Mouse (Mus musculus) midbrain, embryonic 16.5 days (tissue): ENCODE data around the gene Sall4. TPM values are rescaled to one million over a fixed set of nuclear protein-coding genes. Genes with fewer than 3 reads are reported as not detected.

ENCODE experiments used
- ATAC-seq: fragments of 200-750 bp; cut with Nextera tagmentation; 2 replicates; pipeline ENCODE4 v1.8.0; 2017; ENCODE audit warnings: moderate TSS enrichment
- H3K27ac ChIP-seq: fragments of 300-500 bp; sonication (generic); 2 replicates; pipeline ENCODE4 v1.5.1; 2014; ENCODE audit warnings: mild to moderate bottlenecking, low read length, mixed read lengths
- H3K27me3 ChIP-seq: fragments of 300-500 bp; sonication (generic); 2 replicates; pipeline ENCODE4 v1.6.1; 2014; ENCODE audit warnings: low read depth, low read length, mixed read lengths; ENCODE audit not compliant: control insufficient read depth, insufficient read depth
- H3K36me3 ChIP-seq: fragments of 300-500 bp; sonication (generic); 2 replicates; pipeline ENCODE4 v1.6.1; 2014; ENCODE audit warnings: mild to moderate bottlenecking, low read length, moderate library complexity, mixed read lengths; ENCODE audit not compliant: control insufficient read depth, insufficient read depth
- H3K4me1 ChIP-seq: fragments of 300-500 bp; sonication (generic); 2 replicates; pipeline ENCODE4 v1.6.1; 2014; ENCODE audit warnings: mild to moderate bottlenecking, low read length, mixed read lengths; ENCODE audit not compliant: control insufficient read depth, insufficient read depth
- H3K4me2 ChIP-seq: fragments of 300-500 bp; sonication (generic); 2 replicates; pipeline ENCODE4 v1.6.1; 2014; ENCODE audit warnings: mild to moderate bottlenecking, low read length, mixed read lengths
- H3K4me3 ChIP-seq: fragments of 300-500 bp; sonication (generic); 2 replicates; pipeline ENCODE4 v1.5.1; 2014; ENCODE audit warnings: low read depth, mild to moderate bottlenecking, low read length, moderate library complexity, mixed read lengths
- H3K9ac ChIP-seq: fragments of 300-500 bp; sonication (generic); 2 replicates; pipeline ENCODE4 v1.6.1; 2014; ENCODE audit warnings: low read depth, low read length, mixed read lengths
- H3K9me3 ChIP-seq: fragments of 300-500 bp; sonication (generic); replicated peaks from 2 replicates; pipeline ENCODE4 v1.6.1; 2014; ENCODE audit warnings: mild to moderate bottlenecking, low read length, mixed read lengths; ENCODE audit not compliant: control insufficient read depth, poor library complexity, severe bottlenecking
- WGBS: fragments of 180-500 bp; shearing (Covaris S2); extraction: QIAGEN DNeasy Blood & Tissue Kit; methylation state at CpG from one replicate; pipeline ENCODE4 v1.1.7; 2014; 5-methylcytosine and 5-hydroxymethylcytosine counted together
- polyA plus RNA-seq: library from polyadenylated mRNA; unstranded; fragments of >200 nt; fragmentation: Nextera tagmentation; extraction: Ambion mirVana; gene quantifications from 2 replicates; pipeline ENCODE4 v1.2.1, GENCODE M21; 2015

Gene Sall4
- polyA plus RNA-seq, 1 experiment from 2014 or later = 0.84 TPM

DNA sequence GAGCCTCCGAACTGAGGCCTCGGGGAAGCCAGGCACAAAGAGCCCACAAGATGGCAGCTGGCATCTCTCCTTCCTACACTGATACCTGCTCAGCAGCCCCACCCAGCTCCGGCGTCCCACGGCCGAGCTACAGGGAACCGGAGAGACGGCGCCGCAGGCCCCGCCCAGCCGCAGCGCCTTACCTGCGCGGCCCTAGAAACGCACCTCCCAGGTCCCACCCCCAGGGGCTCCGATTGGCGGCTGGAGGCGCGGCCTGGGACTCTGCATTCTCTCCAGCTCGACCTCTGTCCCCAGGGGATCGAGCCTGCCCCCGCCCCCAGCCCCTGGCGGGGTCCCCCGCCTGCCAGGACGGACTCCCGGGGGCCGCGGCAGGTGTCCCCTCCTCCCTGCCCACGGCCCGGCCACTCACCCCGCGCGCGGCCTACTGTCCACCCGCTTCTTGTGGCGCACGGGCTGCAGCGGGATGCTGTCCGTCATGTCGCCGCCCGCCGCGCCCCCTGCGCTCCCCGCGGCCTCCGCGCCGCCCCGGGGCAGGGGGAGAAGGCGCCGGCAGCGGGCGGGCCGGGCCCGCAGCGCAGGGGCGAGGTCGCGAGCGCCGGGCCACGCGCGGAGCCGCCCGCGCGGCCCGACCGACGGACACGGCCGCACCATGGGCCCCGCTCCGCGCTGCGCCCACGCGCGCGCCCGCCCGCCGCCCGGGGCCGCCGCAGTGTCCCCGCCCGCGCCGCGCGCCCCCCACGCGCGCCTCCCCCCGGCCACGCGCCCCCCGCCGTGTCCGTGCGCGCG, 26.3 kb downstream of the Sall4 start:
- Histone ChIP-seq H3K27ac (peak overlapping the region; percentile 99), H3K36me3 (no peaks in the 10 kb centered on the region), H3K27me3 (no peaks in the 10 kb centered on the region), H3K4me3 (peak overlapping the region; percentile 95), H3K9ac (peak overlapping the region; percentile 93), H3K4me2 (peak overlapping the region; percentile 63), H3K4me1 (peaks cover 5% of the 10 kb centered on the region; the same call in 1 of the 2 replicates), H3K9me3 (no peaks in the 10 kb centered on the region)
- peak; percentile 82 for ATAC-seq
- under 1% methylated on average over 31 of the region's 108 CpGs for WGBS

DNA sequence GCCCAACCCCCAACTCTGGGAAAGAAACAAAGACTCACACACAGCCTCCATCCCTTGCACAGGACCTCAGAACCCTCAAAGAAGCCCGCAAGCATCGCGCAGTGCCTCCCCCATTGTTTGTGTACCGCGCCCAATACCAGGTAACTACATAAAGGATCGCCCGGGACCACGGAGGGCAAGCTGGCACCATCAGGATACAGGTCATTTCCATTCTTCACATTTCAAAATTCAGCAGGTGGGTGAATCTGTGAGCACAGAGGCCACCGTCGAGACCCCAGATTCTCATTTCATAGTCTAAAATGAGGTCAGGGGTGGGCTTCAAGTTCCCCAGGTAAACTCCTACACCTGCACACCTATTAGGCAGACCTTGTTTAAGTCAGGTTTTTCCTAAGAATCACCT, 27.2 kb downstream of the Sall4 start:
- H3K4me1 ChIP-seq = peaks cover 5% of the 10 kb centered on the region; the same call in 1 of the 2 replicates
- H3K4me3 ChIP-seq = peak overlapping the region; percentile 95
- H3K27ac ChIP-seq = peak overlapping the region; percentile 99
- H3K36me3 ChIP-seq = no peaks in the 10 kb centered on the region
- peak overlapping the region; percentile 63 for H3K4me2 ChIP-seq
- no peak for ATAC-seq
- 88% methylated on average over 10 of the region's 10 CpGs for WGBS
- H3K9me3 ChIP-seq = no peaks in the 10 kb centered on the region
- peak overlapping the region; percentile 93; the same call in 1 of the 2 replicates for H3K9ac ChIP-seq
- no peaks in the 10 kb centered on the region for H3K27me3 ChIP-seq

DNA sequence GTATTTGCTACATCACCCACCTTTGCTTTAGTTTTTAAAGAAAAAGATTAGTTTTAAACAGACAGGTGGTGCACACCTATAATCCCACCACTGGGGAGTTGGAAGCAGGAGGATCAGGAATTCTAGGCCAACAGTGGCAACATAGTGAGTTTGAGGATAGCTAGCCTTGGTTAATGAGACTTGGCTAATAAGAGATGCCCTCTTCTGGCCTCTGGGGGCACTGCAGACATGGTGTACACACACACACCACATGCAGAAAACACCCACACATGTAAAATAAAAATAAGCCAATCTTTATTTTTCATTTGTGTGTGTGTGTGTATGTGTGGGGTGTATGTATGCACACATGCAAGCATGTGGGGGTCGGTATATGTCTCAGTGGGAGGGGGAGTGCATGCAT, 28.9 kb downstream of the Sall4 start:
- no peak overlapping the region for H3K4me2 ChIP-seq
- H3K9me3 ChIP-seq = no peaks in the 10 kb centered on the region
- 100% methylated on average over 1 of the region's 1 CpGs for WGBS
- H3K36me3 ChIP-seq = no peaks in the 10 kb centered on the region
- no peak overlapping the region for H3K9ac ChIP-seq
- H3K4me3 ChIP-seq = no peak overlapping the region
- ATAC-seq = no peak
- no peak overlapping the region for H3K27ac ChIP-seq
- H3K27me3 ChIP-seq = no peaks in the 10 kb centered on the region
- peaks cover 8% of the 10 kb centered on the region for H3K4me1 ChIP-seq

DNA sequence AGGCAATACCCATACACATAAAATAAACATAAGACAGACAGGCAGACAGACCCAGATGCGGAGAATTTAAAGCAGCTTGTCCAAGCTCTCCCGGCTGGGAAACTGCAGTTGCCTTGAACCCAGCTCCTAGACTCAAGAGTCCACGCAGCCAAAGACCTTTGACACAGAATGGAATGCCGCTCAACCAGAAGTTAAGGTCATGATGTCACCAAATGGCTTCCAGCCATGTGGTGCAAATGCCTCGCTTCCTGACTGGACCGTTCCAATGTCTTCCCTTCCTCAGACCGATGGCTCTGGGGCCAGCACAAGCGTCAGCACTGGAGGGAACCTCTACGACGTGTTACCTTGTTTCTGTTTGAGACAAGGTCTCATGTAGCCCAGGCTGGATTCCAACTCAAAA, 29.9 kb downstream of the Sall4 start:
- ATAC-seq = no peak
- Histone ChIP-seq H3K9me3 (no peaks in the 10 kb centered on the region), H3K4me2 (no peak overlapping the region), H3K27ac (no peak overlapping the region), H3K9ac (no peak overlapping the region), H3K4me1 (peaks cover 8% of the 10 kb centered on the region), H3K4me3 (no peak overlapping the region), H3K36me3 (no peaks in the 10 kb centered on the region), H3K27me3 (no peaks in the 10 kb centered on the region)
- 93% methylated on average over 10 of the region's 10 CpGs for WGBS

DNA sequence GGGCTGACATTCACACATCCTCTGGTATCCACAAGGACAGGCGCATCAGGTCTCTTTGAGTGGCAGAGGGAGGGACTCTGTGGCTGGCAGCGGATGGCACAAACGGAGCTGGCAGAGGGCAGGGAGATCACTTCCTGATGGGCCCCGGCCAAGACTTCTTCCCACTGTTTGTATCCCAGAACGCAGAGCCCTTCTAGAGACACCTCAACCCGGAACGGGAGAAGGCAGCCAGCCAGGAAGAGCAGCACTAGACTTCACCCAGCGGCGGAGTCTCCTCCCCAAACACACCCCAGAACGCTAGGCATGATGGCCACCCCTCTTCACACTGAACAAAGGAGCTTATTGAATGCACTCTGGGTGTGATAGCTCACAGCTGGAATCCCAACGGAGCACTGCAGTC, 33.7 kb downstream of the Sall4 start:
- no peaks in the 10 kb centered on the region for H3K27me3 ChIP-seq

DNA sequence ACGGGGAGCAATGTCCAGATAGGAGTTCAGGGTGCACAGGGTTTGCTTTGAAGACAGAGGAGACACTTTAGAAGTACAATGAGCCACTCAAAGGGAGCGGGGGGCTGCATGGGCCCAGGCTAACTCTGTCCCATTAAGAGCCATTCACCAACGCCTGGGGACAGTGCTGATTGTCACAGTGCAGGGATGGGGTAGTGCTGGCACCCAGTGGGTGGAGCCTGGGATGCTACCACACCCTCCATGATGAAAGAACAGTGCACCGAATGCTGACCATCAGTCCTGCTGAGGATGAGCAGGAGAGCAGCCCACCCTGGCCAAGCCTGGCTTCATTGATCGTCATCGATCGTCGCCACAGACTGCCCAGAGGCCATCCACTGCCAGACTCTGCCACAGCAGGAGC, 36.5 kb downstream of the Sall4 start:
- ATAC-seq = peak; percentile 43; the same call in 1 of the 2 replicates
- no peaks in the 10 kb centered on the region for H3K36me3 ChIP-seq
- WGBS = 50% methylated on average over 8 of the region's 8 CpGs
- peak overlapping the region; percentile 15; the same call in 1 of the 2 replicates for H3K27ac ChIP-seq
- no peak overlapping the region for H3K4me3 ChIP-seq
- no peaks in the 10 kb centered on the region for H3K9me3 ChIP-seq
- H3K4me2 ChIP-seq = no peak overlapping the region
- peak overlapping the region; percentile 25; the same call in 1 of the 2 replicates for H3K9ac ChIP-seq
- H3K4me1 ChIP-seq = peaks cover 28% of the 10 kb centered on the region
- H3K27me3 ChIP-seq = no peaks in the 10 kb centered on the region

More for the DNA sequence above, 33.7 kb downstream of the Sall4 start:
- H3K4me2 ChIP-seq = no peak overlapping the region
- H3K9ac ChIP-seq = no peak overlapping the region
- no peaks in the 10 kb centered on the region for H3K9me3 ChIP-seq
- H3K4me1 ChIP-seq = peaks cover 26% of the 10 kb centered on the region
- no peak for ATAC-seq
- no peak overlapping the region for H3K4me3 ChIP-seq
- no peaks in the 10 kb centered on the region for H3K36me3 ChIP-seq
- no peak overlapping the region for H3K27ac ChIP-seq
- WGBS = 58% methylated on average over 11 of the region's 11 CpGs

DNA sequence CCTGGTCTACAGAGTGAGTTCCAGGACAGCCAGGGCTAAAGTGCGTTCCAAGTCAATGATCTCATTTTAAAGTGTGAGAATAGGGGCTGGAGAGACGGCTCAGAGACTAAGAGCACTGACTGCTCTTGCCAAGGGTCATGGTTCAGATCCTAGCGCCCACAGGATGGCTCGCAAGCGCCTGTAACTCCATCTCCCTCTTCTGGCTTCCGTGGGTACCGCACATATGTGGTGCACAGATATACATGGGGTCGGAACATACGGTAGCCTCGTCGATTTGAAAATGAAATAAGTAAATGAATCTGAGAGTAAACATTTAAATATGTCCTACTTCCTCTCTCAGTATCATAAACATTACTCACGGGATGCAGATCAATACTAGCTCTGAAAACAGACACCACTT, 38.0 kb downstream of the Sall4 start:
- no peak overlapping the region for H3K9ac ChIP-seq
- ATAC-seq = no peak
- WGBS = 83% methylated on average over 12 of the region's 12 CpGs
- H3K9me3 ChIP-seq = no peaks in the 10 kb centered on the region
- H3K27ac ChIP-seq = no peak overlapping the region
- H3K27me3 ChIP-seq = no peaks in the 10 kb centered on the region
- peaks cover 34% of the 10 kb centered on the region for H3K4me1 ChIP-seq
- H3K4me3 ChIP-seq = no peak overlapping the region
- no peak overlapping the region for H3K4me2 ChIP-seq
- H3K36me3 ChIP-seq = no peaks in the 10 kb centered on the region

DNA sequence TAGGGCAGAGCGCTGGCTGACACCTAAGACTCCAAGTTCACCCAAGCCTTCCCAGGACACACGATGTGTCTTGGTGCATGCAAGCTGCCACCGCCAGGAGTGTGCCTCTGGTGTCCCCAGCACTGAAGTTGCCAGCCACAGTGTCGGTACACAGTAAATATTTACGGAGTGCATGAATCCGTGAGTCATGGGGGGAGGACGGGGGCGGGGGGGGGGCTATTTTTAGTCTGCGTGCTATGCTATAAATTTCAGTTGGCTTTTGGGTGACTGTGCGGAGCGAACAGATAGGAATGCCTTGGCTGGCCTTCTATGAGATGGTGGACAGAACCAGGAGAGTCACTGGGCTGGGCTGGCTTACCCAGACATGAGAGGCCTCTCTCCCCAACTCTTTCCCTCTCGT, 39.7 kb downstream of the Sall4 start:
- Histone ChIP-seq H3K4me3 (no peak overlapping the region), H3K27ac (no peak overlapping the region), H3K27me3 (no peaks in the 10 kb centered on the region), H3K4me1 (peaks cover 31% of the 10 kb centered on the region), H3K9ac (no peak overlapping the region), H3K4me2 (no peak overlapping the region), H3K36me3 (no peaks in the 10 kb centered on the region), H3K9me3 (no peaks in the 10 kb centered on the region)
- 86% methylated on average over 12 of the region's 12 CpGs for WGBS
- ATAC-seq = no peak

DNA sequence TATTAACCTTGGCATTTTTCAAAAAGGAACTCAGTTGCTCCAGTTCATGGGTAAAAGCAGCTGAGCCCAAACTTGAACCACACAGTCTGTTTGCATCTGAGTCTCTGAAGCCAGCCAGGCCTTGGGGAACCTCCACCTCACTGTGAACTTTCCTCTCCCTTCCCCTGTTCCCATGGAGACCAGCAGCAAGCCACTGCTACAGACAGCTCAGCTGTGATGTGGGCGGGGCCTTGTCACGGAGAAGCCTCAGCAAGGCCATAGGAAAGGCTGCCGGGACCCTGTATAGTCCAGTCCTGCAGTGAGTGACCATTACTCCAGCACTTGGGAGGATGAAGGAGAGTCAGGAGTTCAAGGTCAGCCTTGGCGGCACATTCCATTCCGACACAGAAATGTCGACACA, 41.7 kb downstream of the Sall4 start:
- Histone ChIP-seq H3K27me3 (no peaks in the 10 kb centered on the region), H3K9ac (no peak overlapping the region), H3K4me2 (peak overlapping the region; percentile 7; the same call in 1 of the 2 replicates), H3K27ac (peak overlapping the region; percentile 55), H3K36me3 (no peaks in the 10 kb centered on the region), H3K4me3 (no peak overlapping the region), H3K9me3 (no peaks in the 10 kb centered on the region), H3K4me1 (peaks cover 20% of the 10 kb centered on the region)
- ATAC-seq = peak; percentile 79
- WGBS = 28% methylated on average over 6 of the region's 6 CpGs
